Mouse (Mus musculus) spleen, postnatal 4 days (tissue): ENCODE measurements around the gene Cldn34b2.
"Not testable (repeated sequence)": the region's sequence is repeated elsewhere in the genome, so short reads cannot be mapped to it uniquely, and the experiment has no call there.

Source experiments
- DNase-seq, 2 experiments: peaks; one replicate each; pipeline ENCODE4 v3.0.0; 2022; ENCODE audit warnings: low spot score in 2 of 2

The Cldn34b2 gene

GRCm38 (mm10) chrX:155128312-155128711 is at the start of gene Cldn34b2:
Gene Cldn34b2 (minus strand): TSS chrX:155128412.
- not testable (repeated sequence) for DNase-seq

GRCm38 (mm10) chrX:155177640-155178039 is 49.4 kb upstream of the Cldn34b2 start:
- no peak for DNase-seq

DNA sequence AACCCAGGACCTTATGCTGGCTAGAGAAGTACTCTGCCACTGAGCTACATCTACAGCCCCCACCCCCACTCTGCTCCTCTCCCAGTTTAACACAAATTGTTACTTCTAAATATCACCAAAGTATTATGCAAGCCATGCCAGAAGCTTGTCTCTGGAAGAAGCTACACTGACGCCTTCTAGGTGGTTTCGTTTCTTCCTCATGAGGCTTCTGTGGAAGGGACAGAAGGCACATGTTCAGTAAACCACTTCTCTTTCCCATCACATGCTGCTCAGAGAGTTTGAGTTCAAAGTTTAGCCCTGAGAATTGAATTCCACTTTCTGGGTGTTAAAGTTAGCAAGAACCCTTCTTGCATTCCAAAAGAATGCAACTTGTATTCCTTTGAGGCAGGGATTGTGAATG is 49.0 kb upstream of the Cldn34b2 start:
- DNase-seq, result no peak

DNA sequence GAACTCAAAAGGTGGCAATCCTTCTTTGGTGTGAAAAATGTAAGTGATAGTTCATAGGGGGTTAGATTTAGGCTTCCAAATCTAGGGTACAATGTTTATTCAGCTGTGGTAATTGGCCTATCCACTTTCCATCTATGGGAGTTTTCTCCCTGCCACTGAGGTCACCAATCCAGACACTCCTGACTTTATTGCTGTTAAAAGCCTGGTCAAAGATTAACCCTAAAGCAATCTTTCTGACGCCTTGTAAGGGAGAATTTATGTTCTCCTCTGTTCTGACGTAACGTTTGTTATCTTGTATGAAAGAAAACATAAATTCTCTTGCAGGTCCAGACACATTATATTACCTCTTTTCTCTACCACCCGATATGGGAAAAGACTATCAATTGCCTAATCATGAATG is 47.4 kb upstream of the Cldn34b2 start:
- no peak for DNase-seq

DNA sequence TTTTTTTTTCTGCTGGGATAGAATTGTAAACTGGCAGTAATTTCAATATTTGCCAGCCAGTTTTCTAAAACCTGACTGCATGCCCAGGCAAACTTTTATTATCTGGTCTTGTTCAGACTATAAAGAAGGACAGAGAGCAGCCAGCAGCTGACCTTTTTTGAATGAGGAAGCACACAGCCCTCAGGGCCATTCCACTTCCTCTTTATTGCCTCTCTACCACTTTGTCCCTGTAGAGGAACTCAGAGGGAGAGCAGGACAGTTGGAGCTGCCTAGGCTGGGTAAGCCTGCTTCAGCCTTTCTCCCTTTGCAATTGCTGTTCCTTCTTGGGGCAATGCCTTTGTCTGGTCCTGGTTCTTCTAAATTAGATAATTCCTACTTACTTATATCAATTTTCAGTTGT is 44.1 kb upstream of the Cldn34b2 start:
- DNase-seq, result no peak

GRCm38 (mm10) chrX:155171754-155172153 is 43.5 kb upstream of the Cldn34b2 start:
- DNase-seq, result no peak

DNA sequence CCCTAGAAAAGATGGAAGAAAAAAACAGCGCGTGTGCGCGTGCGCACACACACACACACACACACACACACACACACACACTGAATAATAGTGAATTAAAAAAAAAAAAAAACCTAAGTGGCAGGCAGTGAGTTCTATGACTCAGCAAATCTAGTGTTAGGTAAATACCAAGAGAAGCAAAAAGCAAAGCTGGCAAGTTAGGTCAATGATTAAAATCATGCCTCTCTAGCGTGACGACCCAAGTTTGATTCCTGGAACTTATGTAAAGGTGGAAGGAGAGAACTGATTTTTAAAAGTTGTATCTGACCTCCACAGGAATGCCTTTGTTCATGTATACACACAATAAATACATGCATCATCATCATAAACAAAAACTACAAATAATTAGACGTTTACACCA is 41.7 kb upstream of the Cldn34b2 start:
- DNase-seq, result no peak

DNA sequence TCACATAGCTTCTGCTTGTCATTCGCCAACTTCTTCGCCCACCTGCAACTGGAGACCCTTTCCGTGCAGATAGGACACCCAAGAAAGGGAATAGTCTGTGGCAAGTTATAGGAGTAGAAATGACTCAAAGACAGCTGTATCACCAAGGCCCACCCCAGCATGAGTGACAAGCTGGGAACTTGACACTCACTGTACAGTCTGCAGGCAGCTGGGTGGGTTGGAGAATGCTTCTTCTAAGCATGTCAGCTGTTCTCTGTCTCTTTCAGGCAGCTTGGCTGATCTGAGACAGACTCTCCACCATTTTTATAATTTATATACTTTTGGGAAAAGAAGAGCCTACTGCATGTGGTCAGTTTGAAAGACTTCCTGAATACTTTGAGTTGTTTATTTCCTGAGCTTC is 39.5 kb upstream of the Cldn34b2 start:
- no peak for DNase-seq

GRCm38 (mm10) chrX:155166313-155166712 is 38.1 kb upstream of the Cldn34b2 start:
- DNase-seq, result no peak

DNA sequence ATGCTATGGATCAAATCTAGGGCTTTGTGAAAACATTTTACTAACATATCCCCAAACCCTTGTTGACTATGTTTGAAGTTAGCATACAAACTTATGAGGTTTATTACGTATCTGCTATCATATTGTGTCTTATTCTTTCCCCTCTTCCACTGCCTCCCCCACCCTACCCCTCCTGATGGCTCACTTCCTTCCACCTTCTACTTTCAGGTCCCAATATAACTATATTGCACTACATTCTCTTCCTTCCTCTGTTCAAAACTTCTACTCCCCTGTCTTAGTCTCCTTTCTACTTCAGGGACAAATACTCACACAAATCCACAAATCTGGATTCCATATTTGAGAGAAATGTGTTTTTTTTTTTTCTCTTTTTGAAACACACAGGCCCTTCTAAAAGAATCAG is 35.3 kb upstream of the Cldn34b2 start:
- DNase-seq, result no peak

- no peak for DNase-seq
These were observed 23.7 kb upstream of the Cldn34b2 start for GRCm38 (mm10) chrX:155151868-155152267.

- peak; percentile 22 to 63 for DNase-seq
These were observed 16.5 kb upstream of the Cldn34b2 start for GRCm38 (mm10) chrX:155144718-155145117.

- no peak for DNase-seq
These were observed 30.2 kb downstream of the Cldn34b2 start for GRCm38 (mm10) chrX:155098024-155098423.

DNA sequence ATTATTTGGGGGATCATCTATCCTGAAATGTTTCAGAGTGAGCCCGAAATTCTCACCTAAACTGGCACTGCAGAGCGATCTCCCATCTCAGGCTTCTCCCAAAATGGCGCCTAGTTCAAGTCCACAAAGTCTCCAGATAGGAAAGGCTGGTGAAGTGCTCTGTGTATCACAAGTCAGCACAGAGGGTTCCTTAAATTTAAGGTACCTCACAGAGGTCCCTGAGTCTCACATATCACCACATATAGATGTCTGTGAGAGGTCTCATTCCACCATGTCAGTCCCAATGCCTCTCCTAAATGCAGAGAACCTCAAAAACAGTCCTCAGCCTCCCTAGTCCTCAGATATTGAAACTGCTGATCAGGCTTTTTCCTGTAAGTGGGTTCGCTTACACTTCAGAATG is 34.6 kb downstream of the Cldn34b2 start, which contains the start of gene Magea2:
Gene Magea2, minus strand, starts transcription at position 101 of the 400 bp plus-strand sequence.
- not testable (repeated sequence) for DNase-seq

DNA sequence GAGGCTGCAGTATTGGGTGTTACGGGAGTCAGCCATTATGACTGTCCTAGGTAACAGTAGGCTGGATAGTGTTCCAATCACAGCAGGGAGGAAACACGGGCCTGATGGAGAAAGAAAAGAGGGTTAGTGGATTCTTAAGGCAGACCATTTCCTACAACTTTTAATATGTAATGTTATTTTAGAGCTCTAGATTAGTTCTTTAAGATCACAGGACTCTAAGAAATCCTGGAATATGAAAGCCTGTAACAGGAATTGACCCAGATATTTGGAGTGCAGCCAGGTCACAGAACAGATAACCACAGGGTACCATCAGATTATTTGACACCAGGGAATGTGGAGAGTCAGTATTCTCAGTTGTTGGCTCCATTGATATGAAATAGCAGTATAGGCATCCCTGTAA is 38.5 kb downstream of the Cldn34b2 start, which contains the start of gene Magea1:
Gene Magea1, minus strand, starts transcription at position 101 of the 400 bp plus-strand sequence.
- not testable (repeated sequence) for DNase-seq
